Mouse (Mus musculus) B cell, adult 2 months (primary cell): ENCODE data around the gene Kmt2a.
"Not testable (repeated sequence)": the region's sequence is repeated elsewhere in the genome, so short reads cannot be mapped to it uniquely, and the experiment has no call there.

ENCODE experiments used
- DNase-seq, 2 experiments: peaks; one replicate each; pipeline ENCODE4 v3.0.0; 2022

Kmt2a gene

DNA sequence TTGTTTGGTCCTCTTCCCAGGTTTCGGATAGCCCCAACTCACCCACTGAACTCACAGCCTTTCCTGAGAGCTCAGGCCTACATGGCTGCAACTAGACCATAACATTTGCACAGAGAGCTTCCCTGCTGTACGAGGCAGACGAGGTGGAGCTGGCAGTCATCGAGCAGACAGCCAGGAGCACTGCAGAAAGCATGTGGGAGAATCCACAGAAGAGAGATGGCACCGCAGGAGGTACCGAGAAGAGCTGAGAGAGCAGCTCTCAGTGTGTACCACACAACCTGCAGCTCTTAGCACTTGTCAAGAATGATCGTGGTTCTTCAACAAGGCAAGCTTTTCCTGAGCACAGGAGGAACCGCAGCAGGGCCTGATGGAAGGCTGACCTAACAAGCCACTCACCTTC lies 66.9 kb downstream of the Kmt2a start:
- no peak for DNase-seq

DNA sequence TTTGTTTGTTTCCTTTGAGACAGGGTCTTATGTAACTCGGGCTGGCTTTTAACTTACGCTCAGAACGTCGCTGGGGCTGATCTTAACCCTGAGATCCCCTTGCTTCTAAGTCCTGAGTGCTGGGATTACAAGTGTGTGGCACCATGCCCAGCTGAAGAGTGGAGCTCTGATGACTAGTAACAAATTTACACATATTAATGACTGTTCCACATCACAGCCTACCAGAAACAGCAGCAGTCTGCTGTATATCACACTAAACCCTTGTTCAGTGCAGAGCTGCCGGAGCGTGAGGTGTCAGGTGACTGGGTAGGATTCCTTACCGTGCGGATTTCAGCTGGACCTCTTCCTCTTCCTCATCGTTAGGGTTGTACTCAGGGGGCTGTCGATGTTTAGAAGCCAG lies 70.8 kb downstream of the Kmt2a start:
- DNase-seq = no peak

DNA sequence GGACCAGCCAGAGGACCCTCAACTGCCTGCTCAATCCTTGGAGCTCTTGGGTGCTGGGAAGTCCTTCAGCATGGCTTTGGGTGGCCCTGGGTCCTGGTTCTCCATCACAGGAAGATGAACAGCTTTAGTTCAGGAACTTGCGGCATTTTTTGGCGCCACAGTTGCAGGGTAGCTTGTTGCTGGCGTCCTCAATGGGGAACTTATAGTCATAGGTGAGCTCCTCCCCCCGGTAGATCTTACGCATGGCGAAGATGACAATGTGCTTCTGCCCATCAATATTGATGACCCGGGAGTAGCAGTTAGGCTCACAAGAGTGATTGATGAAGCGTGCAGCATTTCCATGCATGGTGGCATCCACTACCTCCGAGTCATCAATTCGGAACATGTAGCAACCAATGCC lies 73.3 kb downstream of the Kmt2a start:
- no peak for DNase-seq

DNA sequence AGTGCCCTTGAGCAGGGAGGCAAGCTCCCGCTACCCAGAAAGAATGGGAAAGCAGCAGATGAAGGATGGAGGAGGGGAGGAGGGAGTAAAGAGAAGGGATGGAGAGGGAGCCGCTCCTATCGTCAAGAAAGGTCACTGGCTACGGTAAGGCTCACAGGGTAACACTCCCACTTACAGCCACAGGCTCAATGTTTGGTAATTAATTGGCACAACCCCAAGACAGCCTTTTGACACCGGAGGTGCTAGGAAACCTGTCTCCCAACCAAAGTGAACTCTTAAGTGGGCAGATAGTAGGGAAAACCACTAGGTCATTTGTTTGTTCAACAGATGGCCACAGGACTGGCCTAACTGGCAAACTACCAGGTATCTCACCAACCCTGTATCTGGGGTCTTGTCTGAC lies 74.0 kb downstream of the Kmt2a start:
- no peak for DNase-seq

DNA sequence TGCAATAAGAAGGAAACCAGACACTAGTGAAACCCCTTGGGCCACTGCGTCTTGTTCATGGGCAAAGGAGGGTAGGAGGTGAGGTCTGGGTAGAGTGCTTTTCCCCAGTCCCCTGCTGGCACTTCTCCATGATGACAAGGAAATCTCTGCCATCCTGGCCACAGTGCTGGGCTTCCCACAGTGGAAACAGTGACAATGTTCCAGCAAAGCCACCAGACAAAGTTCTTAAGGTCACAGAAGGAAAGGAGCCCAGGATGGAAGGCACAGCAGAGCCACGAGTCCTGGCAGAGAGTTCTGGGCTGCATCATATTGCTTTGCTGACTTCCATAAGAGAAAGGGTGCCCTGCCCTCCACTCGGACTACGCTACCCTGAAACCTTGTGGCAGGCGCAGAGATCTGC lies 75.6 kb downstream of the Kmt2a start:
- DNase-seq = no peak

DNA sequence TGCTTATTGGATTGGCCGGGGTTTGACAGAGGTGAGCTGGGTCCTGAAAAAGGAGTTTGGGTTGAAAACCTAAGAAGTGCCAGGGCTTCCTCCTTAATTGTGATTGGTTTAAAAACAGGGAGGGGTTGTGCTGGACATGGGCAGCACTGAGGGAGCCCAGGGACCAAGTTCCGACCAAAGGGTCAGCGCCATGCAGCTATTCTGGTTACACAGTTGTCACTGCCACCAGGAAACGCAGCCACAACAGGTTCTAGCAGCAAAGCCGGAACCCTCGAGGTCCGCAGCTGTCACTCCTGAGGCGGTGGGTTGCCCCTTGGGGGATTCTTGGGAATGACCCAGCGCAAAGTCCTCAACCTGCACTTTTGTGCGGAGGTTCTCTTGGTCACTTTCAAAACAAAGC lies 76.4 kb downstream of the Kmt2a start:
- DNase-seq = no peak

DNA sequence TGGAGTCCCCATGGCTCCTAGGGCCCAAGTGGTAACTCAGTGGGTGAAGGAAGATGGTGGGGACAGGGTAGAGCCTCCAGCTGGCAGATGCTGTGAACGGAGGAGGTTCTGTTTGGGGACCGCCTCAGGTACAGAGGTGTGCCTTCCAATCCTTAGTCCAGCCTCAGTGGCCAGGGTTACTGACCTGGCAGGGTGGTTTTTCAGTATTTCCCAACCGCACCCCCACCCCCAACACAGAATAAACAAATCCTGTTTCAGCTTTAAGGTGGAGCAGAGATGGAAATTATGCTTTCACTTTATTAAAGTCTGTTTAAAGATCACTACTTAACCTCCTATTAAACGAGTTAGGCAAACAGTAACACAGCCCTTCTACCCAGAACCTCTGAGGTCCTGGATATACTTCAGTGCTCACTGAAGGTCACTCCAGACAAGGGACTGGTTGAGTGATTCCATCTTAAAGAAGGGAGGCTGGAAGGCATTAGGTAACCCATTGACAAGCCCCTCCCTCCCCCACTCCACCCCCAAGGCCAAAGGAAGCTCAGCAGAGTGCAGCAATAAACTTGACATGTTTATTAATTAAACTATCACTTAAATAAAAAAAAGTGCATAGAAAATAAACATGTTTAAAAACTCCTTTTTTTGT lies 78.2 kb downstream of the Kmt2a start, which contains the start of gene Ttc36:
TSS of gene Ttc36 (minus strand) at position 265 of the 643 bp plus-strand sequence.
- no peak for DNase-seq

DNA sequence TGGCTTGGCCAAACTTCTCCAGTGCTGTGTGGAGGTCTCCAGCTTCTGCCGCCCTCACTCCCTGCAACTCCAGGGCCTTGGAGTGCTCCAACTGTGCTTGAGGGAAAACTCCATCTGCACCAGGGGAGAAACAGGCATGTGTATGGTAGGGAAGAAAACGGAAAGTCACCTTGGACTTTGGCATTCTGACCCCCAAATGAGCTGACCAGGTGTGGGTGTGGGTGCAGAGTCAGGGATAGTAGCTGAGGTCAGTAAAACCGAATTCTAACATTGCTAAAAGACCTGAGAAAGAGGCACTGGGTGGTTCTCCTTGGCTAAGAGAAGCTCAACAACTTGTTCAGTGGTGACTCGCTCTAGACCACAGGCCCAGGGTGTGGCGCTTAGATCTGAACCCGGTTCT lies 79.4 kb downstream of the Kmt2a start:
- DNase-seq = no peak

DNA sequence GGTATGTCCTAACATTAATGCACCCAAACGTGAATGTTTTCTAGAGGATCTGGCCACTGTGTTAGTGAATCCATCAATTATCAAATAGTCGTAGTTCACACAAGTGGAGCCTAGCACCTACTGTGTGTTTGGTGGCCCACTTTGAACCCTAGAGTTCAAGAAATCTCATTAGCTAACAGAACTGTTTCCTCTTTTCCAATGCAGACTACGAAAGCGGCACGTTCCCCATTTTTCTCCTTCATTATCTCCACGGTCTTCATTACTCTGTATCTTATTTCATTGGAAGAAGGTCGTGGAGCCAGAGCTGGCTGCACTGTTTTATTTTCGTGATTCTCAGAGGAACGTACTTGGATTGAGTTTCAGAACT lies 81.2 kb downstream of the Kmt2a start:
- no peak for DNase-seq

DNA sequence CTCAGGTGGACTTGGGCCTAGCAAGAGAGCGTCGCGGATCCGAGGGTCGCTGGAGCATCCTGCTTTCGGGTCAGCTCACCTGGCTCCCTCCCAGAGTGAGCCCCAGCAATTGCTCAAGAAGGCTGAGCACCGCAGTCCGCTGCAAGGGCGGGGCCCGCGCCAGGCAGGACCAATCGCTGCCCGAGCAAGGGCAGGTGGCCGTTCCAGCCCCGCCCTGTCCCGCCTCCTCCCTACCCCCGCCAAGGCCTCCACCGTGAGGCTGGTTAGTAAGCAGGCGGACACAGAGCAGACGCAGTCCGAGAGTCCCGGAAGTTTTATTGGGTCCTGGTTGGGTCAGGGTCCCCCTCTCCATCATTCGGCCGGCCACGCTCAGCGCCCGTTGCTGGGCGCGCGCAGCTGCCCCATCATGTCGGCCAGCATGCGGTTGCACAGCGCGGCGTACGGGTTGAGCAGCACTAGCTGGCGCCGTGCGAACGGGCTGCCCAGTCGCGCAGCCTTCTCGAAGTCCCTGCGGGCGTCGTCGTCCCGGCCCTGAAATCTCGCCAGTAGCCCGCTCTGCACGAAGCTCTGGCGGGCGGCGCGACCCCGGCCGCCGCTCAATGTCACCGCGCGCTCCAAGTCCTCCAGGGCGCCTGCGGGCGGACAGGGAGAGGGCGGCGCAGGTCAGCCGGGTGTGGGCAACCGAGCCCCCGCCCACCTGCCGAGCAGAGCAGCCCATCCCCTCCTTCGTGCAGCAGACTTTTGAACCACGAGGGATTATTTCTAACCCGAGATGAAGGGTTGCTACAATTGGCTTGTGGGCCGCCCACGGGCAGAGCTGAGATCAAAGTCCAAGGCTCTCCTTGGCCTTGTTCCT lies 81.8 kb downstream of the Kmt2a start, which contains the start of gene Tmem25:
TSS of gene Tmem25 (minus strand) at position 206 of the 856 bp plus-strand sequence.
- DNase-seq = peak; percentile 74 to 76

DNA sequence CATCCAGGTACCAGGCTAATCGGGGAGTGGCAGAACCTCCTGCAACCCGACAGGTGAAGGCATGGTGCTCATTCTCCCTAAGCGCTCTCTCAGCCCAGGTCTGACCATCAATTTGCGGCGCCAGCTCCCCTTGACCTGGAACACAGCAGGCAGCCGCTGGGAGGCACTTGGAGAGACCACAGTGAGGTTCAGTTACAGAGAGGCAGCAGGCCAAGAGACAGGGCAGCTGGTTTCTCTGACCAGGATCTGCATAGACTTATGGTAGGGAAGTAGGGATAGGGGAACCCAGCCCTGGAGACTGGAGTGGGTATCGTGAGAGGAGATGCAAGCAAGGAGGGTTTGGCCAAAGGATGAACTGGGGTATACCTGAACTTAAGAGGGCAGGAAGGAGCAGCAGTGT lies 82.8 kb downstream of the Kmt2a start:
- DNase-seq = no peak

DNA sequence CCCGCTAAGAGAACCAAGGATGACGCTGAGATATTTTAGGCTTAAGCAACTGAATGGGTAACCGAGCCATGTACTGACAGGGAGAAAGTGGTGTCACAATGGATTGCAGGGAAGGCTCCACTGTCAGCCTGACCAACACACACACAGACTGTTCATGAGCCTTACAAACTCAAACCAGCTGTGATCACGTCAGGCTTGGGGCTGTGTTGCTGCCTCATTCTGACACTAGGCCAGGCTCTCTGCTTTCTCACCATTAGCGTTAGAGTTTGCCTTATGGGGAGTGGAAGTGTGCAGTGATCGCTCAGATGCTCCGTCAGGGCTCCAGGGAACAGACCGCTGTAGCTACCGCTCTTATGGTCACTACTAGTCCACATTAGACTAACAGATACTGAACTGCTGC lies 88.3 kb downstream of the Kmt2a start:
- no peak for DNase-seq

DNA sequence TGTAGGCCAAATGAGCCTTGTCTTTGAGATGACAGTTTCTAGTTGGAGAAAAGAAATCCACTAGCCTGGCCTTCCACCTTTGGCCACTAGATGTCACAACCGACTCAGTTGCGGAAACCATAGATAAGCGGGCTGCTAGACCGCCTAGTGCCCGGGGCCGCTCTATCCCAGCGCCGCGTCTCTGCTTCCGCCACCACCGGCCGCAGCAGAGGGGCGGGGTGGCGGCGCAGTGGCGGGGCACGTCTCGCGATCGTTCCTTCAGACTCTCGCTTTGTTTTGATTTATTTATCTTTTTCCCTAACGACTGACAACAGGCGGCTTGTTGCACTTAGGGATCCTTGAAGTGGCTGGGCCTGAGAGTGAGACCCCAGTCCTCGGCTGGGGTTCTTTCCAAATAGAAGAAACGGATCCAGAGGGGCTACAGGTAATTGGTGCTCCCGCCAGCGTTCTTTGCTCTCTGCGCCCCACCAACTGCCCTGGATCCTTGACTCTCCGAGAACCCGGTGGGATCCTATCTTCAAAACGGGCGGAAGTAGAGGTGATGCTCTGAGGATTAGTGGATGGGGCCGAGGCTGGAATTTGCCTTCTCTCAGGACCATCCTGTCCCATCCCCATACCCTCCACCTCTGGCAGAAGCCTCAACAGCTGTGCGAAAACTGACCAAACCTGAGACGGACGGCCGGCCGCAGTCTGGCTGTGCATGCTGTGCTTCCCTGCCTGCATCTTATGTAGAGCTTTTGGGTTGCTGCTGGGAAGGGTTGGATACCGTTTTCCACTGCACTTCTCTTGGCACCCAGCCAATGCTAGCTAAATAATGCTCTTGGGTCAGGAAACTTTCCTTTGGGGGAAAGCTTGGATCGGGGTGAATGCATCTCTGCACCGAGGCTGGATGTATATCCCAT lies 108.1 kb downstream of the Kmt2a start:
- DNase-seq = peak; percentile 93 to 94

DNA sequence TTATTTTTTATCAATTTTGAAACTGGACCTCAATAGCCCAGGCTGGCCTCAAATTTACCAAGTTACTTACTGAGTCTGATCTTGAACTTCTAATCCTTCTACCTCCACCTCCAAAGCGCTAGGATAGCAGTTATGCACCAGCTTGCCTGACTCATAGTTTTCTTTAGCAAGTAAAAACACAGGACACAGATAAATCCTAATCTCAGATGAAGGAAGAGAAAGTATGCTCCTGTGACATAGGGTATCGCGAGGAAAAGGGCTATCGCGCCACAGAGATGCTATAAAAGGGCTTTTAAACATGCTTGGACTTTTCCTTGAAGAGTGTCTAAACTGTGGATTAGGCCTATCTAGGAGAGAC lies 108.7 kb downstream of the Kmt2a start:
- DNase-seq = no peak

DNA sequence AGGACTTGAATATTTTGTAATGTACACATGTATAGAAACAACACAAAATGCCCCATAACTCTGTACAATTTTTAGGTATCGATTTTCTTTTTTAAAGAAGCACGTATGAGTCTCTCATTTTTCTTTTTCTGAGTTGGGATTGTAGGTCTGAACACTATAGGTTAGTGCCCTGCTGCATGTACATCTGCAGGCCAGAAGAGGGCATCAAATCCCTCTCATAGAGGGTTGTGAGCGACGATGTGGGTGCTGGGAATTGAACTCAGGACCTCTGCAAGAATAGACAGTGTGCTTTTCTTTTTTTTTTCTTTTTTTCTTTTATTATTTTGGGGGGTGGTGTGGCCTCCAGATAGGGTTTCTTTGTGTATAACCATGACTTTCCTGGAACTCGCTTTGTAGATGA lies 109.7 kb downstream of the Kmt2a start:
- no peak for DNase-seq

DNA sequence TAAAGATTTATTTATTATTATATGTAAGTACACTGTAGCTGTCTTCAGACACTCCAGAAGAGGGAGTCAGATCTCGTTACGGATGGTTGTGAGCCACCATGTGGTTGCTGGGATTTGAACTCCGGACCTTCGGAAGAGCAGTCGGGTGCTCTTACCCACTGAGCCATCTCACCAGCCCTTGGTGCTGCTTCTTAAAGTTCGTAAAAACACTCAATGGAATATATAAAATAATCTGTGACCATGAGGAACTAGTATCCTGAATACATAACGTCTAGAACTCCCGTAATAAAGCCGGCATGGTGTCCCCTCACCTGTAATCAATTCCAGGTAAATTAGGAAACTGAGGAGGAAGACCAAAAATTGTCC lies 113.1 kb downstream of the Kmt2a start:
- not testable (repeated sequence) for DNase-seq

DNA sequence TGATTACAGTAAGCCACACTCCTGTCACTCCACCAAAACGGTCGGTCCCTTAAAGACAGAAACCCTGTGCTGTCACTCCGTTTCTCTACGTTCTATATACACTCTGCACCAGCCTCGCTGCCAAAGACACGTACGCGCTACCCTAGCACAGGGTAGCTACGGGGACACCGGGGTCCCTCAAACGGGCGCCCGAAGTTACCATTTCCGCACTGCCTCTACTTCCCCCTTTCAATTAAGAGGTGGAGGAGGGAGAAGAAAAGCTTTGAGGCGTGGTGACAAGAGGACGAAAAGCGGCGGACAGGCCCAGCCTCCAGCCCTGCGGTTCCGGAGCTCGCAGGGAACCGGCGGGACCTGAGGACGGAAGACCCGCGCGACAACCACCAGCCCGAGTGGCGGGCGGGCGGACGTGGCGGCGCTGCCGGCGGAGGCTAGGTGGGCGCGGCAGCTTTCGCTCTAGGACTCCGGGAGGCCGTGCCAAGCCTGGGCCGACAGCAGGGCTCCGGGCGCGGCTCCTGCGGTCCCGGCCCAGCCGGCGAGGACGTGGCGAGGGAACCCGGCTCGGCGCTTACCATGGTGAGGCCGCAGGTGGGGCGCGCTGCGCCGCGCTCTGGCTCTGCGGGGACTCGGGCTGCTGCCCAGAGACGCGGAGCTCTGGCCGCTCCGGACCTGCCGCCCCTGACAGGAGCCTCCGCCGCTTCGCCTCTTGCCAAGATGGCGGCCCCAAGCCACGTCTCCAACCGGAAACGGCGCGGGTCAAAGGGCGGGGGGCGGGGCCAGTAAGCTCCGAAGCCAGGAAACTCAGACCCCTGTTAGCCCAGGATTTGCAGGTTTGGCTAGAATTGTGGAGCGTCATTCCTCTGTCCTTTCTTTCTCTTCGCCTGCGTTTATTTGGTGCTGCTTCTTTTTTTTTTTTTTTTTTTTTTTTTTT lies 113.7 kb downstream of the Kmt2a start, which contains the start of the genes Arcn1 and Ift46:
TSS of gene Arcn1 (minus strand) at position 745 of the 928 bp plus-strand sequence.
TSS of gene Ift46 (plus strand) at position 808 of the 928 bp plus-strand sequence.
- peak; percentile 82 to 83 for DNase-seq

DNA sequence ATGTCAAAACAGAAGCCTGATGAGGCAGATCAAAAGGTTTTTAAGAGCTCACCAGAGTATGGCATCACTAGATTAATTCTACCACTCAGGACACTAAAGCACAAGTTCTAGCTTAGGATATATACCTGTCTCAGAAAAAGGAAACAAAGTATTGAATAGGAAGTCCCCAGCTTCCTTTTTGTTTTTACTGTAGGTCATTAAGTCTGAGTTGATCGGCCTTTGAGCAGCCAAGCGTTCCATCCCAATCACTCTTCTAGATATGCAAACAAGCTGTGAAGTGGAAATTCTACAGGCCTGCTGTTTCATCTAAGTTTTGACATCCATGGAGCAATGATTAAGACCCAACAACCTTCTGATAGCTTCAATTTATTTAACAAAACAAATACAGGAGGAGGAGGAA lies 120.2 kb downstream of the Kmt2a start:
- no peak for DNase-seq
